Mouse (Mus musculus) sigmoid colon, adult 10 weeks (tissue): Measurements from ENCODE around the gene Ccdc27. TPM values are rescaled to one million over a fixed set of nuclear protein-coding genes. Genes with fewer than 3 reads are reported as not detected.

Experiments used
- polyA plus RNA-seq: library from polyadenylated mRNA; stranded (reverse); fragments of 350-450 nt; fragmentation: Illumina TruSeq; extraction: RNeasy Lipid Tissue Mini Kit (QIAGEN cat#74804); gene quantifications from one replicate; pipeline ENCODE4 v1.2.3, GENCODE M21; 2014; ENCODE audit warnings: low read depth, low replicate concordance

Gene Ccdc27
- polyA plus RNA-seq, result not detected

DNA sequence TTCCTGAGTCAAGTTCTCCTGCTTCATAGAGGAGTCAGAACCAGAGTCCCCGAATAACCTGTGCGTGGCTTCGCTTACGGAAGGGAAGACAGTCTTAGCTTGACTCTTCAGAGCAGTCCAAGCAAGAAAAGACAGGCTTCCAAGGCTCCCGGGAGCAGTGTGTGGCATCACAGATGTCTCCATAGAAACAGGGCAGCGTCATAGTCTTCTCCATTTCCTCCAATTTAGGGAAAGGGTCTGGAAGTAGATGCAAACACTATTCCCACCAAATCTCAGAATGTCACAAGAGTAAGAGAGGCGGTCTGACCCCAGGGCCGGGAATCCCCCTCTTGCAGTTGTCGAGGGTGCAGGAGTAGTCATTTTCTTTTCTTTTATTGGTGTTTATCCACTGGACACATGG is at the start of gene Ccdc27:
Ccdc27 (minus strand) TSS at position 101 of the 400 bp plus-strand sequence.

DNA sequence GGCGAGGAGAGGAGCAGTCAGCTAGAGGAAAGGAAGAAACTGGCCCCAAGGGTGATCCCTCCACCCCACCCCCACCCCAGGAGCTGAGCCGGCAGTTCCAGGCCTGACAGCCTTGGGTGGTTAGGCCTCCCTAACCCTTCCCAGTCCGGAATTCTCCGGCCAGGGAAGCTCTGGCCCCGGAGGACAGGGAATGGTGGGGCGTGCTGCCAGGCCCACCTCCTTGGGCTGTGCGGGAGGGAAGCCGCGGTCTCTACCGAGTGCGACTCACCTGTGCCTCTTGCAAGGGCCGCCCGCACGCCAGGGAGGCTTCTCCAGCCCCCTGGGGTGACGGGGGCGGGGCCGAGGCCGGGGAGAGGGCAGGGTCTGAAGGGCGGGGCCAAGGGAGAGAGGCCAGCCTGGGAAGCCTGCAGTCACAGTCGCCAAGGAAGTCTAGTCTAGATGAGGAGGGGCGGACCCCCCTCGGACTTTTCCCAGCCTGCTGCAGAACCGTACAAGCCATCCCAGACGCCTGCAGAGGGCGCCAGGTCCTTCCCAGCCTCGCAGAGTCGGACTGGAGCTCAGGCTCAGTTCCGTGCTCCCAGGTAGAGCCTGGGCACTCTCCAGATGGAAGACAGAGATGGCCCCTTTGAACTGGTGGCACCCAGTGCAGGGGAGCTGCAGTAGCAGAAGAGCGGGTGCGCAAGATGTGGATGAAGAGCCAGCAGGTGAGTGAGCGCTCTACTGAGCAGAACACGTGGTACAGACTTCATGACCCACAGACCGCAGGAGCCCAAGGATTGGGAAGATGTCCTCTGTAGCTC is 16.6 kb downstream of the Ccdc27 start, which contains the start of gene Smim1:
Smim1 (minus strand) TSS at position 590 of the 800 bp plus-strand sequence.

DNA sequence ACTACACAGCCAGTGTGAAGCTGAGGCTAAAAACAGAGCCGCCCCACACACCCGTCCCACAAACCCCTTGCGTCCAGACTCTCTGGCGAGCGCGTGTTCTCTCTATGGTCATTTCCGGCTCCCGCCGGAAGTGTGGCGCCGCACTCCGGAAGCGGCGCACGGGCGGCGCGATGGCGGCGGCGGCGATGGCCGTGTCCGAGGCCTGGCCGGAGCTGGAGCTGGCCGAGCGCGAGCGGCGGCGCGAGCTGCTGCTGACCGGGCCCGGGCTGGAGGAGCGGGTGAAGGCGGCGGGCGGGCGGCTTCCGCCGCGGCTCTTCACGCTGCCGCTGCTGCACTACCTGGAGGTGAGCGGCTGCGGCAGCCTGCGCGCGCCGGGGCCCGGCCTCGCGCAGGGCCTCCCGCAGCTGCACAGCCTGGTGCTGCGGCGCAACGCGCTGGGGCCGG is 30.8 kb downstream of the Ccdc27 start, which contains the start of gene Lrrc47:
Lrrc47 (plus strand) TSS at position 86 of the 444 bp plus-strand sequence.

Other genes starting within 250 kb of the Ccdc27 start
- 10.1 TPM for gene A430005L14Rik, start 85.4 kb downstream of the Ccdc27 start, polyA plus RNA-seq
- 8.5 TPM for gene Dffb, start 67.6 kb downstream of the Ccdc27 start, polyA plus RNA-seq
- 12.6 TPM for gene Cep104, start 67.5 kb downstream of the Ccdc27 start, polyA plus RNA-seq
- 10.1 TPM for gene Lrrc47, start 30.9 kb downstream of the Ccdc27 start, polyA plus RNA-seq
- gene Smim1, start 16.4 kb downstream of the Ccdc27 start, polyA plus RNA-seq, result 0.09 TPM
- not detected for gene Trp73, start 97.5 kb upstream of the Ccdc27 start, polyA plus RNA-seq
- 1.2 TPM for gene Wrap73, start 99.7 kb upstream of the Ccdc27 start, polyA plus RNA-seq
- gene Tprgl, start 118.0 kb upstream of the Ccdc27 start, polyA plus RNA-seq, result 99.9 TPM
- gene Megf6, start 128.1 kb upstream of the Ccdc27 start, polyA plus RNA-seq, result 0.06 TPM